Mouse (Mus musculus): ENCODE data around the gene Ccdc148. TPM values are rescaled to one million over a fixed set of nuclear protein-coding genes. Genes with fewer than 3 reads are reported as not detected.

Ccdc148 gene
- polyA plus RNA-seq (2016; fragmentation: Nextera tagmentation; extraction: Ambion mirVana), result 0.54 and 0.73 TPM in 2 replicates

DNA sequence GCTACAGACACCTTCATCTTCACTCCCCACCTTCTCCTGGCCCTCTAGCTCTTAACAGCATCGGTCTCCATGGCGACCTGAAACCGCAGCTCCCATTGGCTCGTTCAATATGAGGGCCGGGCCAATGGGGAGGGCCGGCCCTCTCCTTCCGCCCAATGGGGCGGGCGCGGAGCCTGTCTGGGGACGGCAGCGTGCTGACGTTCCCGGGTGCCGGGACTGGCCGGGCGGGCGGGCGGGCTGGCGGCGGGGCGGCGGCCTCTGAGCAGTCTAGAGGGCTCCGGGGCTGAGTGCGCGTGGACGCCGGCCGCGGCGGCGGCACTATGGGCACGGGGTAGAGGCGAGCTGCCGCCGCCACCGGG lies at the start of gene Ccdc148, which contains the start of gene Pkp4:
Gene Ccdc148, minus strand, starts transcription at position 79 of the 359 bp plus-strand sequence.
Gene Pkp4, plus strand, starts transcription at position 246 of the 359 bp plus-strand sequence.
- peak within 1 kb of the TSS; percentile 66 for H3K4me2 ChIP-seq
- peak within 1 kb of the TSS; percentile 73 for H3K4me3 ChIP-seq
- no peaks in the 10 kb centered on the region for H3K9me3 ChIP-seq (replicated peaks)
- H3K27me3 ChIP-seq (replicated peaks), result no peaks in the 10 kb centered on the region
- WGBS, result 1% methylated on average over 37 of the region's 37 CpGs
- peaks cover 16% of the 10 kb centered on the region for H3K4me1 ChIP-seq (replicated peaks)
- H3K36me3 ChIP-seq, result no peaks in the 10 kb centered on the region
- H3K27ac ChIP-seq (ENCODE audit: poor library complexity, severe bottlenecking), result peak within 1 kb of the TSS; percentile 93
- ATAC-seq (ENCODE audit: insufficient number of reproducible peaks, low FRiP score), result peak; percentile 96
- H3K9ac ChIP-seq, result peak within 1 kb of the TSS; percentile 89

DNA sequence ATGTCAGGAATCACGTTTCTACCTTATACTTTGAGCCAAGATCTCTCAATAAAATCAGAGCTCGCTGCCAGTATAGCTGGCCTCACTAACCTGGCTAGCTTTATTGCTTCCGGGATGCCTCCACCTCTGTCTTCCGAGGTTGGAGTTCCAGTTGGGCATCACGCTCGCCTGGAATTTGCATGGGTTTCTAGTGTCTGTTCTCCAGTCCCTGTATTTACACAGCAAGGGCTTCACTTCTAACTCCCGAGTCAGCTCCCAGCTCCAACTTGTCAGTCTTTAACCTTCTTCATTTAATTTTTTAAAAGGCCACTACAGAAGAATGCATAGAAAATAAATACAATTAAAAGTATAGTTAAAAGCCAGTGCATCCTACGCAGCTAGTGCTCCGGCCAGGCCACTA lies 47.8 kb upstream of the Ccdc148 start:
- H3K27me3 ChIP-seq (replicated peaks), result no peaks in the 10 kb centered on the region
- H3K9ac ChIP-seq, result 0 out of 2 replicates have a peak overlapping the region, but pooled peaks have one; percentile 34
- WGBS, result 68% methylated on average over 9 of the region's 9 CpGs
- no peaks in the 10 kb centered on the region for H3K36me3 ChIP-seq
- peak overlapping the region; percentile 74 for H3K27ac ChIP-seq (ENCODE audit: poor library complexity, severe bottlenecking)
- no peak for ATAC-seq (ENCODE audit: insufficient number of reproducible peaks, low FRiP score)
- H3K4me1 ChIP-seq (replicated peaks), result peaks cover 42% of the 10 kb centered on the region
- no peak overlapping the region for H3K4me3 ChIP-seq
- H3K4me2 ChIP-seq, result peak overlapping the region; percentile 56; the same call in 1 of the 2 replicates
- no peaks in the 10 kb centered on the region for H3K9me3 ChIP-seq (replicated peaks)

DNA sequence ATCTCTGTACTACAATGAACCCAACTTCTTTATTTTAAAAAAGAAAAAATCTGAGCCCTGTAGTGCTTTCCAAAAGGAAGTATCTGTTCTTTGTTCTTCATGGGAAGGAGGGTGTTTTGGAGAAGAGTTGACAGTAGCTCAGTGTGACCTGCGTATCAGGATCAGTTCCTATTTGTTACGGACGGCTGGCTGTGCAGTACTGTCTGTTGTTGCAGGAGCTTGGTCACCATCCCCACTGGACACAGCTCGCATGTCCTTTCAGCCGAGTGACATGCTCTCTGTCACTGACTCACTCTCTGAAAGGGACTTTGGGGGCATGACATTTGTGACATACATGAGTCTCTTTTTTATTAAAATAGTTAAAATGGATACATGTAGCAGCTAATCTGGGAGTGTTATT lies 47.2 kb upstream of the Ccdc148 start:
- H3K27me3 ChIP-seq (replicated peaks), result no peaks in the 10 kb centered on the region
- WGBS, result 20% methylated on average over 5 of the region's 5 CpGs
- peak overlapping the region; percentile 3 for H3K4me3 ChIP-seq
- peak overlapping the region; percentile 56 for H3K4me2 ChIP-seq
- H3K9ac ChIP-seq, result peak overlapping the region; percentile 39; the same call in 1 of the 2 replicates
- H3K9me3 ChIP-seq (replicated peaks), result no peaks in the 10 kb centered on the region
- peaks cover 46% of the 10 kb centered on the region for H3K4me1 ChIP-seq (replicated peaks)
- H3K27ac ChIP-seq (ENCODE audit: poor library complexity, severe bottlenecking), result peak overlapping the region; percentile 74
- no peaks in the 10 kb centered on the region for H3K36me3 ChIP-seq
- no peak for ATAC-seq (ENCODE audit: insufficient number of reproducible peaks, low FRiP score)

DNA sequence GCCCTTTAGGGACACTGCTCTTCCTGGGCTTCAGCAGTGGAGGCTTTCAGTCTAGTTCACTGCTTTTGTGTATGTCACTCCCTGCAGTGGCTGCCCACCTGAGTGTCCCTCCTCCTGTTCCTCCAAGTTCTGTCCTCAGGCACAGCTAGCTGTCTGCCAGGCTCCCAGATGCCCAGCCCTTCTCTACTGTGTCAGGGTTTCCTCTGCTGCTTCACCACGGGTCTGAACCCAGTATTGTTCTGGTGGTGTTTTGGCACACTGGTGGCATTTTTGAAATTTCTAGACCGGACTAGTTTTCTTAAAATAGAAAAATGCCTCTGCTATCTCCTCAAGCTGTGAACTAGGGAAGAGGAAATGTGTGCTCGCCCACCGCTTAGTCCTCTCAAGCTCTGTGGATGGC lies 46.8 kb upstream of the Ccdc148 start:
- Histone ChIP-seq H3K9me3 (replicated peaks) (no peaks in the 10 kb centered on the region), H3K9ac (peak overlapping the region; percentile 39), H3K4me2 (peak overlapping the region; percentile 56), H3K4me3 (peak overlapping the region; percentile 3), H3K27ac (ENCODE audit: poor library complexity, severe bottlenecking) (peak overlapping the region; percentile 74), H3K4me1 (replicated peaks) (peaks cover 50% of the 10 kb centered on the region), H3K27me3 (replicated peaks) (no peaks in the 10 kb centered on the region), H3K36me3 (no peaks in the 10 kb centered on the region)
- WGBS, result 13% methylated on average over 4 of the region's 4 CpGs
- peak; percentile 58 for ATAC-seq (ENCODE audit: insufficient number of reproducible peaks, low FRiP score)

DNA sequence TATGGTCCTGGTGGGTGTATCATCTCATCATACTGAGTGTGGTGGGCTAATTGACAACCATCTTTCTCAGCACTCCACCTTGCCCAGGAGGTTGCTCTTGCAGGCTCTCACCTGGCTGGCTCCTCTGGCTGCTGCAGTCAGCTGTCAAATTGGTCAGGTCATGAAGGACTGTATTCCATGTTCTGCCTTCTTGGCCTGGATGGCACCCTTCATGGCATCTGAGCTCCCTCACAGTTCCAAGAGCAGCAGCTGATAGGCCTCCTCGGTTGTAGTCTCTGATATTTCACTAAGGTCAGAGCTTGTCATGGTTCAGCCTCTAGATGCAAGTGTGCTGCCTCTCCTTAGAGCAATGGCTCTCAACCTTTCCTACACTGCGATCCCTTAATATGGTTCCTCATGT lies 45.7 kb upstream of the Ccdc148 start:
- peaks cover 52% of the 10 kb centered on the region for H3K4me1 ChIP-seq (replicated peaks)

DNA sequence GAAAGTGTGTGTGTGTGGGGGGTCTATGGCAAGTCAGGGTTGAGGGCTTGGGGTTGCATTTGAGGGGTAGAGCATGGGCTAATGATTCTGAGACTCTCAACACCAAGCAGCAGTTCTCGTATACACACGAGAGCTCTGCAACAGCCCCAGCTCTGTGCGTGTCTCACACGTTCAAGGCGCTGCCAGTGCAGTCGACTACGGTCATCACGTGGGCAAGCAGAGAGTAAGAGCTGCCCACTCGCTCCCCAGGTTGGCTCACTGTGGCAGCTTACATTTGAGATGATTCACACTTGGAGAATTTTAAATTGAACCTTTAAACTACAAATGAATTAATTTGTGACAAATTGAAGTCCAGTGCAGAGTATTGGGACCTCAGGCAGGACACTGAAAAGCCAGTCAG lies 44.6 kb upstream of the Ccdc148 start:
- H3K4me1 ChIP-seq (replicated peaks), result peaks cover 61% of the 10 kb centered on the region
- H3K36me3 ChIP-seq, result no peaks in the 10 kb centered on the region
- ATAC-seq (ENCODE audit: insufficient number of reproducible peaks, low FRiP score), result no peak
- H3K9ac ChIP-seq, result no peak overlapping the region
- H3K27me3 ChIP-seq (replicated peaks), result no peaks in the 10 kb centered on the region
- H3K9me3 ChIP-seq (replicated peaks), result no peaks in the 10 kb centered on the region
- WGBS, result 84% methylated on average over 9 of the region's 9 CpGs
- H3K27ac ChIP-seq (ENCODE audit: poor library complexity, severe bottlenecking), result no peak overlapping the region
- H3K4me3 ChIP-seq, result no peak overlapping the region
- no peak overlapping the region for H3K4me2 ChIP-seq

More for the DNA sequence above, 45.7 kb upstream of the Ccdc148 start:
- Histone ChIP-seq H3K9ac (no peak overlapping the region), H3K27ac (ENCODE audit: poor library complexity, severe bottlenecking) (no peak overlapping the region), H3K4me2 (no peak overlapping the region), H3K4me3 (no peak overlapping the region), H3K36me3 (no peaks in the 10 kb centered on the region), H3K9me3 (replicated peaks) (no peaks in the 10 kb centered on the region), H3K27me3 (replicated peaks) (no peaks in the 10 kb centered on the region)
- ATAC-seq (ENCODE audit: insufficient number of reproducible peaks, low FRiP score), result no peak
- 77% methylated on average over 2 of the region's 2 CpGs for WGBS

DNA sequence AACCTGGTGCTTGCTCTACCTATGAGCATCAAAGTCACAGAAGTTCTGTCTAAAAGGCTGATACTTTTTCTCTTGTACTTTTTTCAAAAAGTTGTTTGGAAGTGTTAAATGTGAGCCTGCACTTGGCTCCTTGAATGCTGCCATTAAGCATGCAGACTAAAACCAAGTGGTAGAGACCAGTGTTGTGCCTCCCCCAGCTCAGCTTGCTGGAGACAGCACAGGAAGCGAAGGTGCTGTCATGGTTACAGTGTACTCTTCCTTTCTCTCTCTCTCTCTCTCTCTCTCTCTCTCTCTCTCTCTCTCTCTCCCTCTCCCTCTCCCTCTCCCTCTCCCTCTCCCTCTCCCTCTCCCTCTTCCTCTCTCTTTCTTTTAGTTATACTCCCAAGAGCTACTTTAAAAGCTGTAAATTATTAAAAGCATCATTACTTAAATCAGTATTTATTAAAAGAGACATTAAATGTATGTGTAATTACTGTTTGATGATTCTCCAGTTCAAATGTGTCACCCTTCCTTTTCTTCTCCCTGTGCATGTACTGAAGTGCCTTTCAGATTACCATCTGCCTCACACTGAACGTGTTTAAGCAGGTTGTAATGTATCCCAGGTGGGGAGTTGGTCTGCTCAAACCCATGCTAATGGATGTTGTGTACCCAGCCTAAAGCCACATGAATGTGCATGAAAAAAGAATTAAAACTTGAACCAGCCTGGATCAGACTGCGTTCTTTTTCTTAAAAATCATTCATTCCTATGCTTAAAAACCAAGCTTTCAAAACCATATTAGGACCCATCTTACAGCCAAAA lies 43.3 kb upstream of the Ccdc148 start:
- no peak overlapping the region for H3K4me3 ChIP-seq
- peaks cover 64% of the 10 kb centered on the region for H3K4me1 ChIP-seq (replicated peaks)
- no peaks in the 10 kb centered on the region for H3K36me3 ChIP-seq
- no peak for ATAC-seq (ENCODE audit: insufficient number of reproducible peaks, low FRiP score)
- peak overlapping the region; percentile 68 for H3K27ac ChIP-seq (ENCODE audit: poor library complexity, severe bottlenecking)
- 64% methylated on average over 3 of the region's 3 CpGs for WGBS
- H3K27me3 ChIP-seq (replicated peaks), result no peaks in the 10 kb centered on the region
- H3K9ac ChIP-seq, result no peak overlapping the region
- H3K4me2 ChIP-seq, result 0 out of 2 replicates have a peak overlapping the region, but pooled peaks have one; percentile 17
- H3K9me3 ChIP-seq (replicated peaks), result no peaks in the 10 kb centered on the region

DNA sequence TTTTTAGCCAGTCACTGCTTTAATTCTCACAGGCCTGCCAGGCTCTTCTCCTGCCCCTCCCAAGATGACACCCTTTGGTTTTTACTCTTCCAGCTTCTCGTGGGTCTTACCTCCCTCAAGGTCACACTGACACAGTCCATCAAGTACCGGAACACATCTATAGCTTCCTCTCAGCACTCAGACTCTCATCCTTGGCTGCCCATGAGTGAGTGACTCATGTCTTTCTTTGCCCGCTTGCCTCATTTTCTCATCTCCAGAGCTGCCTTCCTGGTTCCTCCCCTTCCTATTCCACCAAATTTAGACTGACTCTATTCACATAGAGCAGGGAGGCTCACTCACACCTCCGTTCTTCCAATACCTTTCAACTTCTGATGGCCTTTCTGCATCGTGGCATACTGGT lies 42.4 kb upstream of the Ccdc148 start:
- H3K27me3 ChIP-seq (replicated peaks), result no peaks in the 10 kb centered on the region
- H3K4me3 ChIP-seq, result no peak overlapping the region
- H3K9ac ChIP-seq, result no peak overlapping the region
- H3K27ac ChIP-seq (ENCODE audit: poor library complexity, severe bottlenecking), result peak overlapping the region; percentile 68
- peaks cover 58% of the 10 kb centered on the region for H3K4me1 ChIP-seq (replicated peaks)
- H3K4me2 ChIP-seq, result peak overlapping the region; percentile 17; the same call in 1 of the 2 replicates
- WGBS, result 34% methylated on average over 5 of the region's 5 CpGs
- no peaks in the 10 kb centered on the region for H3K36me3 ChIP-seq
- no peaks in the 10 kb centered on the region for H3K9me3 ChIP-seq (replicated peaks)
- no peak for ATAC-seq (ENCODE audit: insufficient number of reproducible peaks, low FRiP score)

DNA sequence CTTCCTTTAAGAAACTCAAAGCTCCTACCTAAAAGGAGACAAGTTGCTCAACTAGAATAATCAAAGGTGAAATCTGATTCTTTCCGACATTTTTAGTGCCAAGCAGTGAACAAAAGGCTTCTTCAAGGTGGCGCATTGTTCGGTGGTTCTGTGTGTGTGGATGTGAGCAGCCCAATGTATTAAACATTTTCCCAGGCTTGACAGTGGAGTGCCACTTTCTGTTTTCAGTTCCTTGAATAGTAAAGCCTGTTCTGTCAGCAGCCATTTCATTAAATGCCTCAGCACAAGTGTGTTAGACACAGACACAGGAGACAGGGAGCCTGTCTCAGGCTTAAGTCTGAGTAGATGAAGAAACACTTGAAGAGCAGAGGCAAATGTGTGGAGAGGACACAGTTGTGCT lies 40.0 kb upstream of the Ccdc148 start:
- no peaks in the 10 kb centered on the region for H3K27me3 ChIP-seq (replicated peaks)
- 0 out of 2 replicates have a peak overlapping the region, but pooled peaks have one; percentile 9 for H3K27ac ChIP-seq (ENCODE audit: poor library complexity, severe bottlenecking)
- peaks cover 51% of the 10 kb centered on the region for H3K4me1 ChIP-seq (replicated peaks)
- H3K4me2 ChIP-seq, result no peak overlapping the region
- ATAC-seq (ENCODE audit: insufficient number of reproducible peaks, low FRiP score), result no peak
- H3K9me3 ChIP-seq (replicated peaks), result no peaks in the 10 kb centered on the region
- H3K36me3 ChIP-seq, result no peaks in the 10 kb centered on the region
- no peak overlapping the region for H3K9ac ChIP-seq
- H3K4me3 ChIP-seq, result no peak overlapping the region
- WGBS, result 83% methylated on average over 3 of the region's 3 CpGs

DNA sequence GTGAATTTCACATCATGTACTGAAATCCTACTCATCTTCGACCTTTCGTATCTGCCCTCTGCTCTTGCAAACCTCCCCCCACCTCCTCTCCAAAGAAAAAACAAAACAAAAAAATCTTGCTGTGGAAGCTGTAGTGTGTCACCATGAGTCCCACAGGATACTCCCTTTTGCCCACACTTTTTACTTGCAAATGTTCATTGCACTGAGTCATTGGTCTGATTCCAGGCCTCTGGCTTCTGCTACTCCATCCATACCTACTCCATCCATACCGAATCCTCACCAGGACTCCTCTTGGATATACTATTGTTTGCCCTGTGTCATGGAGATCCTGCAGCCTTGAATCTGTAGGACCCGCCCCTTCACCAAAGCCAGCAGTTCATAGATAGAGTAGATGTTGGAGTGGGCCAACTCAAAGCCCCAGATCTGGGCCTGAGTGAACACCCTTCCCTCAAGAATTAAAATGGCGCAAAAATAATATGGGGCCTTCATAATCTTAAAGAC lies 39.0 kb upstream of the Ccdc148 start:
- H3K9me3 ChIP-seq (replicated peaks), result no peaks in the 10 kb centered on the region
- no peaks in the 10 kb centered on the region for H3K27me3 ChIP-seq (replicated peaks)
- H3K4me1 ChIP-seq (replicated peaks), result peaks cover 46% of the 10 kb centered on the region
- no peak overlapping the region for H3K4me2 ChIP-seq
- 87% methylated on average over 5 of the region's 5 CpGs for WGBS
- ATAC-seq (ENCODE audit: insufficient number of reproducible peaks, low FRiP score), result no peak
- H3K9ac ChIP-seq, result no peak overlapping the region
- no peak overlapping the region for H3K27ac ChIP-seq (ENCODE audit: poor library complexity, severe bottlenecking)
- no peak overlapping the region for H3K4me3 ChIP-seq
- H3K36me3 ChIP-seq, result no peaks in the 10 kb centered on the region

DNA sequence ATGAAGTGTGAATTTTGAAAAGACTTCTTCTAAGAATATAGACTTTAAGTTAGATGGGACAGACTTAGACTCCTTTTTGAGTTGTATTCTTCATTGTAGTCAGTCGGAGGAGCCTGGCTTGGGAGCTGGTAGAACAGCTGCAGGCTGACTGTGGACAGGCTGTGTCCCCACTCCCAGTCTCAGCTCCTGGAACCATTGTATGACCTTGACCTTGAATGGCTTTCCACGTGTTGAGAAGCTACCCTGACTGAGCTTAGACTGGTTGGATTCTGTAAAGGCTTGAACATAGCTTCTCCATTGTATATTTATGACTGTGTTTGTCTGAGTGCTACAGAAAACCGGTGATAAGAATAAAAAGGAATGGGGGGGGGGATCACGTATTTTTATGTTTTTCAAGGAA lies 36.7 kb upstream of the Ccdc148 start:
- H3K9ac ChIP-seq, result no peak overlapping the region
- no peak overlapping the region for H3K4me2 ChIP-seq
- no peaks in the 10 kb centered on the region for H3K27me3 ChIP-seq (replicated peaks)
- H3K9me3 ChIP-seq (replicated peaks), result no peaks in the 10 kb centered on the region
- no peak overlapping the region for H3K4me3 ChIP-seq
- H3K36me3 ChIP-seq, result no peaks in the 10 kb centered on the region
- no peak overlapping the region for H3K27ac ChIP-seq (ENCODE audit: poor library complexity, severe bottlenecking)
- 80% methylated on average over 4 of the region's 4 CpGs for WGBS
- H3K4me1 ChIP-seq (replicated peaks), result peaks cover 42% of the 10 kb centered on the region
- no peak for ATAC-seq (ENCODE audit: insufficient number of reproducible peaks, low FRiP score)

Data from heart, embryonic 12.5 days (tissue).